Mouse (Mus musculus) mouse trophoblast stem cell (cell line): Measurements from ENCODE around the gene Ppfia2.

Experiments
- in situ Hi-C, 2 experiments: fragments of 300-500 bp; cut with MseI, MboI; formaldehyde crosslinking; loops; 2 replicates in 1 of 2; 3 replicates in 1 of 2; pipeline ENCODE4 v1.15.1; 2025

The Ppfia2 gene

DNA sequence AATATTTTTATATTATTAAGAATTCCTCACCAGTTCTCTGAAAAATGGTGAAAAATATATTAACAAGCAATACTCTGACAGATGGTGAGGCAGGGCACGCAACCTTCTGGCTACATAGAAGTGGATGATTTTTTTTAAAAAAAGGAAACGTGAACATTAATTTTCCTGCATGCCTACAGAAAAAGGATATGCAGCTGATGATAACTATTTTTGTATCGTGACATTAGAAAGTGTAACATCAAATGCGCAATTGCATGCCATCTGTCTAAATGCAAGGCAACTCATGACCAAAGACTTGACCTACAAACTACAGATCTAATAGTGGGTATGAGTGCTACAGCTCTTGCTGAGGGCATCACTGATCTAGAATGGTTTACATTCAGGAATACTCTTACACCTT lies 182.1 kb downstream of the Ppfia2 start:
- in situ Hi-C loops = no loop called here

DNA sequence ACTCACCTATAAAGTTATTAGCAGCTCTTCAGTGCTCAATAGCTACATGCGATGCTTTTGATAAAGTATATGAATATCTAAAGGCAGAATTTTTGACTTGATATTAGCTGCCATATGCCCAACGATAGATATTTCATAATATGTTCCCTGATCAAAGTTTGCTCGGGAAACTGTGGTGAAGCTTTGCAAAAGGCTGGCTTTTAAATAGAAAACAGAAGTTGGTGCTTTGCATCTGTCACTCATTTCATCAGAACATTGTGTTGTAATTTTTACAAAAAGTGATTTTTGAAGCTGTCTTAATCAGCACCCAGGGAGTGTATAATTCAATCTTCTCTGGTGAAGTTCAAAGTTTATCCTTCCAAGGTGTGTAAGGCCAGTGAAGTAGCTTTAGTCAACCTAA lies 195.1 kb downstream of the Ppfia2 start:
- in situ Hi-C loops = no loop called here

DNA sequence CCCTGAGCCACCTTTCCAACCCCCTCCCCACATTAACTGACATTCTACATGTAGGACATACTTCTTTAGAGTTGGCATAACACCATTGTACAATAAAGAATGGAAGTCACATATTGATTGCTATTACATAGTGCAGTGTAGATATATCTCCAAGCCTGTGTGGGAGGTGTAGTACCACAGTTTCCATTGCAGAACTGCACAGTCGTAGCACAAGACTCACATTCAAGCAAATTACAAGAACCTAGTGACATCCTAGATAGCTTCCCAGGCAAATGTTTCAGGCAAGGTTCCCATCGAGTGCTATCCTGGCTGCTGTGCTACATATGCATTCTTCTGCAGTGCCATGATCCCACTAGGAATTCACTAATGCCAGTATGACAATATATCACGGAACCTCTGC lies 200.0 kb downstream of the Ppfia2 start:
- in situ Hi-C loops = no loop called here

DNA sequence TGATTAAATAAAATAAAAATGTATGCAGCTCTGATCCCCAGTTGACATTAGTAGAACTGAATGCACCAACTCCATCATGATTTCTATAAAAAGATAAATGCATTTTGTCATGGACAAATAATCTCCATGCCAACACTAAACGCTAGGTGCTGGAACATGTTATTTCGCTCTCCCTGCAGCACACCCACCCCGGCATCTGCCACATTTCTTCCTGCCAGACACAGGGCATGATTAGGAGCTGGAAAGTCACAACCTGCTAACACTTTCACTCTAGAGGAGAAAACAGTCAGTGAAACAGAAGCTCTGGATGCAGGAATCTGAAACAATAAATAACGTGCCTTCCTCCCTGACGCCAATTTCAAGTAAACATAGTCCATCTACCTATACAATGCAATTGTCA lies 211.3 kb downstream of the Ppfia2 start:
- in situ Hi-C loops = no loop called here

DNA sequence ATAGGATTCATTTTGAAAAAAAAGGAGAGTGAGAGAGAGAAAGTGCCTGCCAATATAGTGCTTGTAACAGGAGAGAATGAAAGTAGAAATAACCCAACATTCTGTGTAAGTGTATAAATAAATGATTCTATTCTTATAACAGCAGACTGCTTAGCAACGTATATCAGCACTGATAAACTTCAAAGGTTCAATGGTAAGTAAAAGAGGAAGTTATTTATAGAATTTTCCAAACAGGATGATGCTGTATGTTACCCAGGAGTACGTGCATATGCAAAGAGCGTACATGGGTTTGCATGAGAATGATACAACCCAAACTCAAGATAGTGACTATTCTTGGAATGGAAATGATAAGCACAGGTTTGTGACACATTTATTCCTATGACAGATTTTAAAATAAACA lies 215.4 kb downstream of the Ppfia2 start:
- in situ Hi-C loops = no loop called here

DNA sequence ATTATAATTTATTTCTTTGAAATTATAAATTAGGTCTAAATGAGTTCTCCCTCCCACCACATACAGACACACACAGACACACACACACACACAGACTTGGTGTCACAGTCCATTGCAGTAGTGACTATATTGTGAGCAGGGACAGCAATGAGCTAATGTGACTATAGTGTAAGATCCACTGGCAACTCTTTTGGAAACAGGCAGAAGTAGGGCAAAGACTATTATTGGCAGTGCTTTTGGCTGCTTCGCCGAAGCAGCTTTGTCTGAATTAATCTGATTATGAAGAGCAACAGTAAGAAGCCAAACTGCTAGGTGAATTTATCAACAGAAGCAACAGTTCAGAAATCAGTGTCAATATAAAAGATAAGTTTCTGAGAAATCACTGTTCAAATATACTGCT lies 249.8 kb downstream of the Ppfia2 start:
- in situ Hi-C loops = no loop called here

DNA sequence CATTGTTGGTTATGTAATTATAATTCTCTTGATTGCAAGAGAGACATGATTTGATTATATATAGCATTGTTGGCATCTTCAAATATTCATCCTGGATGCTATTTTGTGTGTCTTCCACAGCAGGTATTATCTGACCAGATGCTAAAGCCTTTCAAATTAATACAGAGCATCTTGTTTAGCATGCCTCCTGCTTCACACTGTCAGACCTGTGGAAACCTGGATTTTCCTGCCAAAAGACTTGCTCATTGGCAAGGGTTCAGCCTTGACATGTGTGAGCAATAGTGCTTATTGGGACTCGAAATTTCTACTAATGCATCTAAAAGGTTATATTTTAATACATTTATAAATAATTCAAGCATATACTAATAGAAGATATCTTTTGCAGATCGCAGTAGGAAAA lies 262.1 kb downstream of the Ppfia2 start:
- in situ Hi-C loops = no loop called here

DNA sequence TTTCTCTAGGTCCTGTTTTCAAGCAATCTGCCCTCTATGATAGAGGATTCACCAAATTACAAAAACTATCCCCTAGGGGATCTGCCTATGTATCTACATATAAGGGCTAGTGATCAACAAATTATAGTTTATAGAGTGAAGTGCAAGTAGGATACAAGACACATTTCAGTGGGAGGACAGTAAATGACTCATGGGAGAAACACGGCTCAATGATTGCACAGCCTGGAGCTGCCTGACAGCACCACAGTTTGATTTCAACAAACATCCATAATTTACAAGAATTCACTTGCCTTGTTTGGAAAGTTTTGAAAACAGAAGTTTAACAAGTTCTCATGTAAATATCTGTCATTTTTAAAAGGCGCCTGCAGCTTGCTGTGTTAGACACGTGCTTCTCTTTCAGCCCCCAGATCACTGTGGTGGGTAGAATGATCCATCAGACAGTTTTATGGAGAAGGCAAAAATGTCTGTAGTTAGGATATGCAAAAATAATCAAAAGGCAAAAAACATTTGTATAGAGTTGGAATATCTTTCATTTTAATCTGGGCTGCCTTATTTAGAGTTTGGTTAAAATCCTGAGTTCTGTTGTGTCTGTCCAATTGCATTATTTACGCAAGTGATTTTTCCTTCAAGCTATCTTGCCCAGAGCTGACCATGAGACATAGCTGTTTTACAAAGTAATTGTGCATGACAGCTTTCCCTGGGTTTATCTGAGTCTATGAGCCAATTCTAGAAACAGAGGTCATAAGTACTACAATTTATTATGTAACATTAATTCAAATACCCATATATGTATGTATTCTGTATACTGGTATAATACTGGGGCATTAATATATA lies 266.3 kb downstream of the Ppfia2 start:
- in situ Hi-C loops = no loop called here

DNA sequence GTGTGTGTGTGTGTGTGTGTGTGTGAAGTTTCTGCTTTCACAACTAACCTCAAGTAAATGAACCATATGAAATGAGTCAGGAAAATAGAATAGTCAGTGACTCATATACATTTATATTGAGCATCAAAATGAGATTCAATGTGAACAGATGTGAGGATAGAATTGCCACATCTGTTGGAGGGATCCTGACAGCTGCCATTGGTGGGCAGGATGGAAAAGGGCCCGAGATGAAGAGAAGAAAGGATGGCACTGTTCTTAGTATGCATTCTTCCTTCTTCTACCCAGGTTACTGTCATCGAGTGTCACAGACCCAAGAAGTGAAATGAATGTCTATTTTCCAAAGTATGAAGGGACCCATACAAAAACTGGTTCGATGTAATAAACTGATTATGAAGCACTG lies 268.1 kb downstream of the Ppfia2 start:
- in situ Hi-C loops = no loop called here

DNA sequence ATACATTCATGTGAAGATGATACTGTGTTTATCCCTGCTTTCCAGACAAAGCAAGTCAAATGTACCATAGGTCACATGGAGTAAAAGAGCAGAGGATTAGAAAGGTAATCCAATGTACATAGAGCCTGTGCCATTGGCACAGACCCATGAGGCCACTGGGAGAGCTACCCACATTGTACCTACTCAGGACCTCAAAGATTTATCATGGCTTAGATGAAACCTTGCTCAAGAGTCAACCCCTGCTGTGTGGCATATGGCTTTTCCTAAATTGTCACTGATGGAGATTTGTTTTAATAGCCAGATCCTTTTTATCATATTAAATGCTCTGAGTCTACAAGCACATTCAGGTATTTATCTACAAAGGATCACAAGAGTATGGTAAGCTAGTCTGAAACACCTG lies 274.8 kb downstream of the Ppfia2 start:
- in situ Hi-C loops = no loop called here

DNA sequence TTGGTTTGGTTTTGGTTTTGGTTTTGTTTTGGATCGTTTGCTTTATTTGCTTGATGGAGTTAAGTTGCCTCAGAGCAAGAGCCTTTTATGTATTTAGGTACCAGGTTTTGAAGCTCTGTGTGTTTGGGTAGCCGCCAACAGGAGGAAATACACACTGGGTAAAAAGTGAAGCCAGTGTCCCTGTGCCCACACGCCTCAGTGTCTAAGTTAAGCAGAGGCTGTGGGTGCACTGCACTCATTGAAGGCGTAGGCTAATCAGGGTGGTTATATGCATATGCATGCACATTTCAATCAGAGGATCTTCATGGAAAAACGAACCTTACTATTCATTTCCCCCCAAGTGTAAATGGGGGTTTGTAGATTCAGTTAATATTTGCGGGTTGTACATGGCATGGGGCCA lies 290.9 kb downstream of the Ppfia2 start:
- in situ Hi-C loops = no loop called here

DNA sequence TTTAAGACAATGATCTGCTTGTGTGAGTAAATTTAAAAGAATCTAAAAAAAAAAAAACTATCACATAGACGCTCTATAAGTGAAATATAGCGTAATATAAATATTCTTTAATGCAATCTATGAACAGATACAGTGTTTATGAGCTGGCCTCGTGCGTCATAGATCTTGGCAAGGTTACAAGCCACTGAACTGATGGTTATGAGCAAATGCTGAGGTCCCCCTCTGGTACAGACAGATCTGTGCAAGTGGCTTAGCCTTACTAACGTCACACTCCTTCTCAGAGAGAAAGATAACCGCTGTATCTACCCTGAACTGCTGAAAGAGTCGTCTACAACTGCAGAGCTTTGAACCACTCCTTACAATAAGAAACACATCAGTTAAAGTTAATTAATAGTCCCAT lies 293.6 kb downstream of the Ppfia2 start:
- in situ Hi-C loops = no loop called here

DNA sequence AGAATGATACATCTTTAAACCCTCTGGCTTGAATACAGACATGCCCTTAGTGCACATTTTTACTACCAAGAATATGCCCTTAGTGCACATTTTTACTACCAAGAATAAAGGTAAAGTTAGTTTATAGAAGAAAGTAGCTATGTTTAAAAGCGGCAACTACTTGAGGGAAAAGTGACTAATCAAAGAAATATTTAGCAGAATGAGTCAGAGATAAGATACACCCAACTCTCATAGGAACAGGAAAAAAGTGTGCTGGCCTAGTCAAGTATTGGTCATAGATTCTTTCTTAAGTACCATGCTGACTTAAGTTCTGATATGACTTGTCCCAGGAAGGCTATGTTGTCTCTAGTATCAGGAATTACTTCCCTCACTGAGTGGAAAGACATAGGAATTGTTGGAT lies 305.4 kb downstream of the Ppfia2 start:
- in situ Hi-C loops = no loop called here

DNA sequence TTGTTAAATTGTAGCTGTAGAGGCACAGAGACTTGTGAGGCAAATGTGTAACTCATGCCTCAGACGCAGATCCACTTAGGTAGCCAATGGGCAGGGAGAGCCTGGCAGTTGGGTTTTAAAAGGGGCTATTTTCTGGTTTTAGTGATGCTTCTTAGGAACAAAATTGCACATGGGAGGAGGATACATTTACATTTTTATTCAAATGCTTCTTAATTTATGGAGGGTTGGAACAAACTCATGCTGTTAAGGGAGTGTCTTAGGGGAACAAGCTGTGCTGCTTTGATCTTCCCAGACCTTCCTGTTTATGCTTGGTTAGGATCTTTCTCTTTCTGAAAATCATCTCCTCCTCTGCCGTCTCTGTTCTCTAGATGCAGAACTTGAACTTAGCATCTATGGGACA lies 345.3 kb downstream of the Ppfia2 start:
- in situ Hi-C loops = no loop called here

DNA sequence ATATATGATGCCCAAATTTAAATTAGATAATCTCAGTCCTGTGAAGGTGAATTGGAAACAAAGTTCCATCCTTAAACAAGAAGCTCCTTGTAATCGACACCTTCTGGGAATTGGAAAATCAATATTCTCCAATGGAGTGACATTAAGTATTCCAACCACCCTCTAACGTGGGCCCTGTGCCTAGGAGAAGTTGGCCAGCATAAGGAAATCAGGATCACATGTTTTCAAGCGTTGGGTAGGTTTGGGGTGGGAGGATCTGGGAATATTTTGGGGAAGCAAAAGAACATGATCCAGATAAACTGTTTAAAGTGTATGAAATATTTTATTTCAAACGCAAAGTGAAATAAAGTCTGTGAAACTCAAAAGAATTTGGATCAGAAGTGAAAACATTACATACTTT lies 348.2 kb downstream of the Ppfia2 start:
- in situ Hi-C loops = no loop called here

DNA sequence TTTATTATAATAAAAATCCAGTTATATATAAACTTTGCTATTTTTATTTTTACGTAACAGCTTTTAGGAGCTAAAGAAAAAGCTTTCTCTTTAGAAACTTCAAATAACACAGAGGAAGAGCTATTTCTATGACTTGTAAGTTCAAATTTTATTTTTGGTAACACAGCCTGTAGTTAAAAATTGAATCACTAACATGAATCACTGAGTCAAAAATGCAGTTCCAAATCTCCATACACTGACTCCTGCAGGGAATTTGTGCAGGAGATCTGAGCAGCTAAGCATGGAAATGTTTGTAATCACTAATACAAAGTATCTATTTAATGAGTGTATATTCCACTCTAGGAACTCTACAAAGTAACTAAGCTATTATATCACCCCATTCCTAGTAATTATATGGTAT lies 354.1 kb downstream of the Ppfia2 start:
- in situ Hi-C loops = no loop called here

DNA sequence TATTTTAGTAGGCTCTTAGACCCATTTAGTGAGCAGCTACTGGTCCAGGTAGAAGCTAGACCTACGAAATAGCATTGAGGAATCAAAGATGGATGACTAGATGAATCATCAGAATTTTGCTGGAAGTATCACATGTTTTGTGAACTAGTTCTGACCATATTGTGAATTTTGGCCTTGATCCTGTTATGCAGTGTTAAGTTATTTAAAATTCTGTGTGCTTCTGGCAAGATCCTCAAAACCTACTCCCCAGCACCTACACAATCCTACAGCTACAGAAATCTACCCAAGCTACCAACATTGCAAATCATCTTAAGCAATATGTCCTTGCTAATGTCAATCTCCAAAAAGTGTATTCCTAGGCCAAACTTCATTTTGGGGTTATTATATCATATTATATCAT lies 368.3 kb downstream of the Ppfia2 start:
- in situ Hi-C loops = no loop called here

DNA sequence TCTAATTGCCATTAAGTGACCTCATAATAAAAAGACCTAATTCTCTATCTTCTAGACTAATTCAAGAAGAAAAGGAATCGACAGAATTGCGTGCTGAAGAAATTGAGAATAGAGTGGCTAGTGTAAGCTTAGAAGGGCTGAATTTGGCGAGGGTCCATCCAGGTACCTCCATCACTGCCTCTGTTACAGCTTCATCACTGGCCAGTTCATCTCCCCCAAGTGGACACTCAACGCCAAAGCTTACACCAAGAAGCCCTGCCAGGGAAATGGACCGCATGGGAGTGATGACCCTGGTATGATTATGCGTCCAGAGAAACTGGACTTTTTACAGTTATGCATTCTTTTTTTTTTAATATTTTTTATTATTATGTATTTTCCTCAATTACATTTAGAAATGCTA lies 388.0 kb downstream of the Ppfia2 start:
- in situ Hi-C loops = no loop called here

DNA sequence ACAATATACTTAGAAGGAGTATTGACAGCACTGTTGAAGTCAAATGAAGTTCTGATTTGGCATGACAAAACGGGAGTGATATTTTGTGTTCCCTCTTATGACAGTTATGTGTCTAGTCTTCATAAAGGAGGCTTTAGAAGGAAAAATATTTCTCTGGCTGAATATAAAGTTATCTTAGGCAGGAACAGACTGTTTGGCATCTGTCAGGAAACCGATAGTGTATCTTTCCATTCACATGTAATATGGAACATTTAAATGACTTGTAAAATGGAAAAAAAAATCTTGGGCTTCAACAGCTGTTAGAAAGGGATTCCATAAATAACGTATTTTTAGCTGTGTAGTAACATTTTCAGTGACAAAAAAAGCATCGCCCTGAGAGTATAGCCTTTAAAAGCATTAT lies 400.1 kb downstream of the Ppfia2 start:
- in situ Hi-C loops = no loop called here

DNA sequence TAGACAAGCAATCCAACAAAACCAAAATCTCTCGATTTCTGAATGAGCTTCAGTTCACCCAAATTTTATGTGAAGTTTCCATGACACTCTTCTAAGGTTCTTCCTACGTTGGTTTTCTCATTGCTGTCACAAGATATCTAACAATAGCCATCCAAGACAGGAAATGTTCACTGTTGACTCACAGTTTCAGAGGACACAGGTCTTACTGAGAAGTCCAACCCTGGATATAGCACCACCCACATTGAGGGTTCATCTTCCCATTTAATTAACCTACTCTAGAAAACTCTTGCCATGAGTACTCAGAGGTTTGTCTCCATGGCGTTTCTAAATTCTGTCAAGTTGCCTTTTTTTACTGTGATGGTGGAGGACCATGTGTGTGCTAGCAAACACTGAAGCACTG lies 401.7 kb downstream of the Ppfia2 start:
- in situ Hi-C loops = no loop called here

DNA sequence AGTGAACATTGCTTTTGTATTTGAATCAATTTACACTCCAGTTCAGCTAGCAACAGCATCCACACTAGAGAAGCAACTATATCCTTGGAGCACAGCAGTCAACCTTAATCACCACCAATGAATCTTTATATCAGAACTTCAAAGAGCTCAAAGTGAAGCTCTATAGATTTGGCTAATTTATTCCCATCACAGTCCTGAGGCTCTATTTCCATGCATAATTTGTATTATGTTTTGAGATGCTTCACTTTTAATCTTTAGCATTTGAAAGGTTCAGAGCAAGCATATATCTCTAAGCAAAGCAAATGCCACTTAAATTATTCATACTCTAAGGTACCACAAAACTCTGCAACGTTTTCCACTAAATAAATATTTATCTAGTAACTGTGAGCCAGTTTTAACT lies 402.6 kb downstream of the Ppfia2 start:
- in situ Hi-C loops = no loop called here

DNA sequence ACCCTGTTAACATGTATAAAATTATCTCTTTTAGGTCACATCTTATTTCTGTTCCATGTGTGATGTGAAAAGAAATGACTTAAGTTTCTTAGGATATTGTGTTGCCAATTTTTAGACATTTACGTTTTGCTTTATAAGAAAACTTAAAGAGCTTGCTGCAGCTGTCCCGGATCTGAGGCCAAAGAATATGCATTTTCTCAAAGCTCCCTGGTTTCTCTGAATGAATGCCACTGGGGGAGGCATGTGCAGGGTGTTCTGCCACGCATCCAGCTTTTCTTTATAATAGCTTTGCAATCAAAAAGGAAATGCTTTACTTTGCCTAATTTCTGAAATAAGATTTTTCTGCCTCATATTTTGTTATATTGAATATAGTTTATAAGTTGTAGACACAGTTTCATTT lies 411.2 kb downstream of the Ppfia2 start:
- in situ Hi-C loops = no loop called here

DNA sequence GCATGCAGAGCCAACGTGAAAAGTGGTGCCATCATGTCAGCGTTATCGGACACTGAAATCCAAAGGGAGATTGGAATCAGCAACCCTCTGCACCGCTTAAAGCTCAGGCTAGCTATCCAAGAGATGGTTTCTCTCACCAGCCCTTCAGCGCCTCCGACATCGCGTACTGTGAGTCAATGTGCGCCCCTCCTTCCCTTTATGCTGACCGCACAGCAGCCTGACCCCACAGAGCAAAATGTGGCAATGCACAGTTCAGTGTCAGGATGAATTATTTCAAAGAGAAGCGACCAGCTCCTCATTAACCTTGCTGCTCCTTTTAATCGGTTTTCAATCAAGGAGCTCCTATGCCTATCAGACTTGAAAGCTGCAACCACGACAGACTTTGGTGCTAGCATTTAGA lies 426.2 kb downstream of the Ppfia2 start:
- in situ Hi-C loops = no loop called here

DNA sequence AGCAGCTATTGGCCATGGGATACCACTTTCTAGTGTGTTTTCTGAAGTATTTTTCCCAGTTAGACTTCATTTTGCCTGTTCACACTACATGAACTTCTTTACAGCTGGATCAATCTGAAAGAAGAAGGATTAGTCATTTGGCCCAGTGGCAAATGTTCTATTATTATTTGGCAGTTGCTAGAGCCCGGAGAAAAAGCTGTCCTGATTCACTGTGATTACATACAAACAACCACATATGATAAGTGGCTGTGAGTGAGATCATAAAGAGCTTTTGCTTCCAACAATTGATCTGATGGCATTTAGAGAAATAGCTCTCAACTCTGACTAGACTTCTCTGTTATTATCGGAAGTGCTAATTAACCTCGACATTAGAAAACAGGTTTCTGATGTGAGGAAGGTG lies 440.0 kb downstream of the Ppfia2 start:
- in situ Hi-C loops = loop anchor here in 1 of 2 experiments (25.0 kb wide), 1 partner anchor 298 kb away; no protein-coding TSS in a partner anchor
